Mouse (Mus musculus) adrenal gland (tissue): Measurements from ENCODE around the gene Aoc3.
"Not testable (repeated sequence)": the region's sequence is repeated elsewhere in the genome, so short reads cannot be mapped to it uniquely, and the experiment has no call there.

ENCODE experiments used
- intact Hi-C: fragments of 180-260 bp; cut with DNase I; formaldehyde crosslinking; loops from one replicate; pipeline ENCODE4 v1.15.1; 2025
- microRNA-seq, 2 experiments: library from miRNA; unstranded; fragments of <30 nt; microRNA quantifications; one replicate each; pipeline ENCODE4; 2019

Gene Aoc3

GRCm38 (mm10) chr11:101367326-101367935 is 37.0 kb downstream of the Aoc3 start, which contains the start of gene G6pc:
Gene G6pc, plus strand, starts transcription at chr11:101367561.
- intact Hi-C loops = no loop called here

DNA sequence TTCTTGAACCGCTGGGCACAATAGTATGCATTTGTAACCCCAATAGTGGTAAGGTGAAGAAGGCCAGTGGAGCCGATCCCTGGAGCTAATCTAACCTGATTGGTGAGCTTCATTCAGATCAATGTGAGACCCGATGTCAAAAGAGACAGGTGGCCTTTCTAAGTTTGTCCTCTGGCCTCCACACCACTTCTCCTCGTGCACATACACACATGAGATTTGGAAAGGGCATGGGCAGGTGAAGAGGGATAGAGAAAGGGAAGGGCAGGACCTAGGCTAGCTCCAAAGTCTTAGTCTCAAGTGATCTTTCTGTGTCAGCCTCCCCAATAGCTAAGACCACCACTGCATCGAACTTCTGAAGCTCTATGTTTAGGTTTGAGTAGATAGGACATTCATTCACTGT is 39.7 kb downstream of the Aoc3 start:
- intact Hi-C loops = no loop called here

- intact Hi-C loops = no loop called here
Measured at GRCm38 (mm10) chr11:101374421-101374938, 44.1 kb downstream of the Aoc3 start.

DNA sequence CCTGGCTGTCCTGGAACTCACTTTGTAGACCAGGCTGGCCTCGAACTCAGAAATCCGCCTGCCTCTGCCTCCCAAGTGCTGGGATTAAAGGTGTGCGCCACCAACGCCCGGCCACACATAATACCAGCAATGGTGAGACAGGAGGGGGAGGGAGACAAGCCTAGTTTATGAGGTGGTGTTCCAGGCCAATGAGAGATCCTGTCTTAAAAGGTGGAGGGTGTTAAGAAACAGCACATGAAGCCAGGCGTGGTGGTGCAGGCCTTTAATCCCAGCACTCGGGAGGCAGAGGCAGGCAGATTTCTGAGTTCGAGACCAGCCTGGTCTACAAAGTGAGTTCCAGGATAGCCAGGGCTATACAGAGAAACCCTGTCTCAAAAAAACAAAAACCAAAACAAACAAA is 47.8 kb downstream of the Aoc3 start:
- intact Hi-C loops = not testable (repeated sequence)

DNA sequence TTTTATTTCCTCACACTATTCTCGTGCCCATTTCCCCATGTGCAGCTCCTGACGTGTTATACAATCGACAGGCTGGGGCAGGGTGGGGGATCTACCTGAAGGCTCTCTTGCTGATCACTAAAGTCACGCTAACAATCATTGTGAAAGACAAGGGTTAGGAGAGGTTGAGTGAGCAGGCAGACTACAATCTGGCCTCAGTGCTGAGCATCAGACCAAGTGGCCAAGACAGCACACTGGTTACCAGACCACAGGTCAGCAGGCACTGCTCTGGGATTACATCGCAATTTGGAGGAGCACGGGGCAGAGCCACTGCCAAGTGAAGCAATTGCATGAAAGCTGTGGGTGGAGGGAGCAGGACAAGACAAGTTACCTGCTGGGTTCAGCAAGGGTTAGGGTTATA is 48.5 kb downstream of the Aoc3 start:
- intact Hi-C loops = no loop called here

GRCm38 (mm10) chr11:101381817-101382216 is 51.4 kb downstream of the Aoc3 start:
- intact Hi-C loops = no loop called here

Small RNAs within 50 kb of the gene (microRNA-seq; reads per million reads assigned to microRNA genes)
- gene Gm25593 = 0 reads per million in 2 experiments
